Mouse (Mus musculus) MEL (cell line): ENCODE results near the gene Nbas.
A peak's percentile ranks its signal among the peaks of the same experiment; 100 is the strongest.

Experiments
- CTCF ChIP-seq, 3 experiments: IDR thresholded peaks in 2 of 3; conservative IDR thresholded peaks in 1 of 3; 2 replicates each; pipeline ENCODE4 v1.5.1; 2011 to 2012; ENCODE audit warnings: low read length in 3 of 3, low read depth in 2 of 3, mild to moderate bottlenecking in 2 of 3, improper control_type of control experiment in 1 of 3, inconsistent platforms in 1 of 3, mixed read lengths in 1 of 3, moderate library complexity in 1 of 3; ENCODE audit not compliant: control insufficient read depth in 1 of 3, insufficient read depth in 1 of 3, poor library complexity in 1 of 3, severe bottlenecking in 1 of 3
- EP300 ChIP-seq, 2 experiments: IDR thresholded peaks; 2 replicates each; pipeline ENCODE4 v1.6.1; 2011; ENCODE audit warnings: improper control_type of control experiment in 2 of 2, low read length in 2 of 2, low read depth in 1 of 2, mild to moderate bottlenecking in 1 of 2
- HCFC1 ChIP-seq: IDR thresholded peaks from 2 replicates; pipeline ENCODE4 v1.6.1; 2012; ENCODE audit warnings: low read depth, mild to moderate bottlenecking, inconsistent platforms, low read length, improper control_type of control experiment, moderate library complexity
- JUND ChIP-seq: IDR thresholded peaks from 2 replicates; pipeline ENCODE4 v1.6.1; 2011; ENCODE audit warnings: low read depth, mild to moderate bottlenecking, improper control_type of control experiment, low read length
- NRF1 ChIP-seq: IDR thresholded peaks from 2 replicates; pipeline ENCODE4 v1.6.1; 2014; ENCODE audit warnings: low read depth, mild to moderate bottlenecking, inconsistent platforms, low read length, improper control_type of control experiment, moderate library complexity; ENCODE audit not compliant: poor library complexity, insufficient read depth, severe bottlenecking
- POLR2A ChIP-seq, 2 experiments: IDR thresholded peaks; 2 replicates each; pipeline ENCODE4 v1.6.1; 2011 to 2012; ENCODE audit warnings: low read length in 2 of 2, mild to moderate bottlenecking in 2 of 2, control low read depth in 1 of 2, improper control_type of control experiment in 1 of 2, low read depth in 1 of 2, moderate library complexity in 1 of 2; ENCODE audit not compliant: control insufficient read depth in 1 of 2, insufficient read depth in 1 of 2, poor library complexity in 1 of 2

- TF ChIP-seq POLR2A (IDR thresholded peaks at IDR 0.05; ENCODE audit: control insufficient read depth in 1 of 2, insufficient read depth in 1 of 2, low read depth in 1 of 2, low read length in 2 of 2, poor library complexity in 1 of 2), result no peak
- no peak for TF ChIP-seq CTCF (IDR thresholded peaks at IDR 0.05 in 2 of 3, conservative IDR thresholded peaks at IDR 0.05 in 1 of 3; ENCODE audit: control insufficient read depth in 1 of 3, insufficient read depth in 1 of 3, low read depth in 2 of 3, low read length in 3 of 3, poor library complexity in 1 of 3, severe bottlenecking in 1 of 3)
- no peak for TF ChIP-seq HCFC1
- no peak for TF ChIP-seq JUND
- no peak for TF ChIP-seq NRF1
- TF ChIP-seq EP300 (IDR thresholded peaks at IDR 0.05; ENCODE audit: low read depth in 1 of 2, low read length in 2 of 2), result 0 out of 4 replicates have a peak, but pooled peaks of 1 of the 2 experiments have one; percentile 23
Observed at GRCm38 (mm10) chr12:13268412-13268811, 521 bp upstream of the Nbas start.
